Mouse (Mus musculus) cerebellum, postnatal 25 days (tissue): Measurements from ENCODE around the gene Bcl2l12.

ENCODE experiments used
- DNase-seq, 2 experiments: peaks; one replicate each; pipeline ENCODE4 v3.0.0; 2021; ENCODE audit warnings: mixed read lengths in 2 of 2

The Bcl2l12 gene

GRCm38 (mm10) chr7:44986879-44987718 lies 11.4 kb downstream of the Bcl2l12 start:
- no peak for DNase-seq

GRCm38 (mm10) chr7:44986192-44986878 lies 12.2 kb downstream of the Bcl2l12 start, which contains the start of gene Prmt1:
Prmt1 (minus strand) TSS chr7:44986568.
- DNase-seq = peak; percentile 96 to 98

DNA sequence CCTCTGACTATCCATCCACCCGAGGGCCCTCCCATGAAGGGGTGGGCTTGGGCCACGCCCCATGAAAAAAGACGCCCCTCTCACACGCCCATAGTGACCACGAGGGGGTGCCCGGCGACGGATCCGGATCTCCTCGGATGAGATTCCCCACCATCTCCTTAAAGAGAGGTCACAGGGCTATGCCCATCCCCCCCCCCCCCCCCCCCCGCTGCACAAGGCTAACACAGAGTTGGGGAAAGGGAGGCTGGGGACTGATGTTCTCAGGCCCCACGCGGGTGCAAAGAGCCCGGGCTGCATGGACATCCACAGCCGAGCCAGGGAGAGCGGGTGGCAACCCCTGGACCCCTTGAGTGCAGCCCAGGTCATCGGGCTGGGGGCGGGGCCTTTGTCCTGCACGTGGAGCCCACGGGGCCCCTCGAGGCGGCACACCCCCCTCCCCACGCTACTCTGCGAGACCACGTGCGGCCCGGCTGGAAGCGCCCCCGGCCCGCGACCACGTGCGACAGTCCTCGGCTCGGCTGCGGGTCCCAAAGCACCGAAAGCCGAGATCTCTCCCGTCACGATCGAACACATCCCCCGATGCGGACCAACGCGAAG lies 12.8 kb downstream of the Bcl2l12 start:
- peak; percentile 56 to 74 for DNase-seq

GRCm38 (mm10) chr7:44984833-44985164 lies 13.7 kb downstream of the Bcl2l12 start:
- DNase-seq = no peak

GRCm38 (mm10) chr7:44983944-44984832 lies 14.3 kb downstream of the Bcl2l12 start:
- DNase-seq = no peak

- peak; percentile 90 to 94 for DNase-seq
Observed at GRCm38 (mm10) chr7:44983085-44983484, 15.4 kb downstream of the Bcl2l12 start.

DNA sequence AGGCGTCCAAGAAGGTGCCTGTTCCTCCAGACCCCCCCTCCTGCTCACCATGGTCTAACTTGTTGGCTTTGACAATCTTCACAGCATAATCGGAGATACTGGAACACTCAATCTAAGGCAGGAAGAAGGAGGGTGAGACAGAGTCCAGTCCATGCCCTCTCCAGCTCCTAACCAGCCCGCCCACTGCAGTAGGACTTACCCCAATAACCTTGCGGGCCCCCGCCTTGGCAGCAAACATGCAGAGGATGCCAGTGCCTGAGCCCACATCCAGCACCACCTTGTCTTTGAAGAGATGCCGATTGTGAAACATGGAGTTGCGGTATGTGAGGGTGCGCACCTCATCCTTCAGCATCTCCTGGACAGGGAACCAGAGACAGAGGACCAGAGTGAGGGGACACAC lies 17.0 kb downstream of the Bcl2l12 start:
- DNase-seq = no peak

DNA sequence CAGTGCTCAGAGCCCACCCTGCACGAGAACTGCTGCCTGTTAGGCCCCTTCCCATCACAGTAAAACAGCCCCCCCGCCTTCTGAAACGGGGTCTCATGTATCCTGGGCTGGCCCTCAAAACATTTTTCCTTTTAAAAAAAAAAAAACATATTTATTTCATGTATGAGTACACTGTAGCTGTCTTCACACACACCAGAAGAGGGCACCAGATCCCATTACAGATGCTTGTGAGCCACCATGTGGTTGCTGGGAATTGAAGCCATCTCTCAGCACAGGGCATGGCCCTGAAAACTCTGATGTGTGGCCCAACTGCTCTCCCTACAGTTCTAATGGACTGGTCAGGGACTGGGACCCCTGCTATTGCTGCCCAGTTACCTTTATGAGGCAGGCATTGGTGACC lies 20.2 kb downstream of the Bcl2l12 start:
- no peak for DNase-seq

- DNase-seq = peak in 1 of 2 experiments; percentile 48
Observed at GRCm38 (mm10) chr7:44975117-44975419, 23.4 kb downstream of the Bcl2l12 start.

DNA sequence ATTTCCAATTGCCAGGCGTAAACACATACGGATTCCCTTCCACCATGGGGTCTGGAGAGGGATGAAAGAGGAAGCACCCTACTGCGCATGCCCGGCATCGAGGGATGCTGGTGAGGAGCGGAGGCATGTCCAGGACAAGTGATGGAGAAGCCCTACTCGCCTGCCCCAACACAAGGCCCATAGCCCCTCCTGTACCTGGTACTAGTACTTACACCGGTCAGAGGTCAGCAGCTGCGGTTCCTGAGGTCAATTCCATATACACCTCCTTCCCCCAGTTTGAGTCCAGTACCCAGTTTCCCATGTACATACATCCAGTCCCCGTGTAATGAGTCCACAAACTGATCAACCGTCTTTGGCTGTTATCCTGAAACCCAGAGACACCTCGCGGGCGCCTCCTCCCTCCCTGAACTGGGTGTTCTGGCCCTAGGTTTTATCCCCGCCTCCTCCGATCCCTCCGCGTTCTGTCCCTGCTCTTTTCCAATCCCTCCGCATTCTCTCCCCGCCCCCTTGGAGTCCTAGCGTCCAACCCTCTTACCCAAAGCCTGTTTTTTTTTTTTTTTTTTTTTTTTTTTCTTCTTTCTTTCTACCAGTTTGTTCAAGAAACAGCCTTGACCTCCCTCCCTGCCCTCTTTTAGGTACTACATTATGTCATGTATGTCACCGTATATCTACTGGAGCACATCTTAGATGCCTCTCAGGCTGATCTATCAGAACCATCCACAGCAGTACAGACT lies 24.0 kb downstream of the Bcl2l12 start, which contains the start of gene Cpt1c:
Gene Cpt1c (minus strand): TSS at position 469 of the 734 bp plus-strand sequence.
- peak; percentile 90 to 92 for DNase-seq

DNA sequence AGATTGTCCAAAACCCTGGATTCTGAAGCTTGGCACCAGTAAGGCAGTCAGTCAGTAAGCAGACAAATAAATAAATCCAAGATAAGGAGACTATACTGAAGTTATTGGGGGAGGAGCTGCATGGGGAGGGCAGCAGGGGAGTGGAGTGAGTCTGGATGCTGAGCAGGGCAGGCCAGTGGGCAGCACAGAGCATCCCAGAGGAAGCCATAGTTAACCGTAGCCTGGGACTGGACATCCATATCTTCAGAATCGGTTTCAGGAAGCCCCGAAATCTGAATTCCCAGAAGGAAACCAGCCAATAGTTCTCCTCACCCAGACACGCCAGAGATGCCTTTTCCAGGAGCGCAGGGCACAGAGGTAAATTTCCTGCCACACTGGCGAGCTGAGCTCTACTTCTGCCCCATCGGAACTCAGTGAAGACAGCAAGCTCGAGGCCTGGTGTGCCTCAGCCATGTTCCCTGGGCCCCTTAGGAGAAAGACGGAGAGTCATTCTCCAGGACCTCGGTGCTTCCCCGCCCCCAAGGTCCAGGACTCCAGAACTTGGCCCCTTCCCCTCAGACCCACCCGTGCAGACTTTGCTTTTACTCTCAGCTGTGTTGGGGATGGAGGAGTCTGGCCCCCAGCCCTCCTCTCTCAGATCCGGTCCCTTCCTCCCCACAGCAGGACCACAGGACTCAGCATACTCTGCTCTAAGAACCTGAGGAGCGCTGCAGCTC lies 24.9 kb downstream of the Bcl2l12 start:
- DNase-seq = peak; percentile 50 to 57

DNA sequence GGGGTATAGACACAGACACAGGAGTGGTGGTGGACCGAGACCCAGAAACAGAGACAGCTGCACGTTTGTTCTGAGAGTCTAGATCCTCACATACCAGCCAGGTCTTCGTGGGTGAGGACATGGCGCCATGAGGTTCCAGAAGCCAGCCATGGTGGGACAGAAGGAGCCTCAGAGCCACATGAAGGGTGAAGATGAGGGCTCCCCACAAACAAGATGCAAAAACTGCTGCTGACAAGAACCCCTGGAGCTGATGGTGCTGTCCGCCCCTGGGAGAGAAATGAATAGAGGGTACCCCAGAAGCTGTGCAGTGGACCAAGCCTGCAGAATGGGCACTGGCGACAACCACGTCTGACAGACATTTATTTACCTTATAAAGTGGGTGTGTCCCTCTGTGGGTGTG lies 27.4 kb downstream of the Bcl2l12 start:
- DNase-seq = no peak

- DNase-seq = peak; percentile 78 to 86
Observed at GRCm38 (mm10) chr7:44970231-44970691, 28.3 kb downstream of the Bcl2l12 start.

- DNase-seq = no peak
Observed at GRCm38 (mm10) chr7:44966638-44967037, 31.9 kb downstream of the Bcl2l12 start.

DNA sequence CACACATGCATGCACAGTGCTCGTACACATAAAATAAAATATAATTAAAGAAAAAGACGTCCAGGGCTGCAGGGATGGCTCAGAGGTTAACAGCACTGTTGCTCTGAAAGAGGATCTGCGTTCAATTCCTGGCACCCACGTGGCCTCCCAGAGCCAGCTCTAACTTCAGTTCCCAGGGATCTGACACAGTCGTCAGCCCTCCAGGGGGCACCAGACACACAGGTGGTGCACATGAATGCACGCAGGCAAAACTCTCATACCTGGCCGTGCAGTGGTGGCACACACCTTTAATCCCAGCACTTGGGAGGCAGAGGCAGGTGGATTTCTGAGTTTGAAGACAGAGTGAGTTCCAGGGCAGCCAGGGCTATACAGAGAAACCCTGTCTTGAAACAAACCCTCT lies 32.5 kb downstream of the Bcl2l12 start:
- DNase-seq = peak in 1 of 2 experiments; percentile 27

DNA sequence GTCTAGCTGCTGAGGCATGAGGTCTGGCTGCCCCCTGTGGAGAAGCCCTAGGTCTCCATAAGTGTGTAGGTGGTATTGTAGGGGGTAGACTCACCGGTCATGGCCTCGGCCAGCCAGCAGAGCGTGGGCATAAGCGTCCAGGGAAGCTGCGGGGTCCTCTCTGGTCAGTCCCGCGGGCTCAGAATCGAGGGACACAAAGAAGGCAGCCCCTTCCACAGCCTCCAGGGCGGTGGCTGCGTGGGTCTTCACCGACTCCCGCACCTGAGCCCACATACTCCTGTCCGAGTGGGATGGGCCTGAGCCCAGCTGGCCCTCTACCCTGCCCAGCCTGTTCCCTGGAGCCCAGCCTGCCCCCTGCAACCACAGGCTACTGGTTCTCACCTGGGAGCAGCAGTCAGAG lies 33.5 kb downstream of the Bcl2l12 start:
- peak in 1 of 2 experiments; percentile 12 for DNase-seq

DNA sequence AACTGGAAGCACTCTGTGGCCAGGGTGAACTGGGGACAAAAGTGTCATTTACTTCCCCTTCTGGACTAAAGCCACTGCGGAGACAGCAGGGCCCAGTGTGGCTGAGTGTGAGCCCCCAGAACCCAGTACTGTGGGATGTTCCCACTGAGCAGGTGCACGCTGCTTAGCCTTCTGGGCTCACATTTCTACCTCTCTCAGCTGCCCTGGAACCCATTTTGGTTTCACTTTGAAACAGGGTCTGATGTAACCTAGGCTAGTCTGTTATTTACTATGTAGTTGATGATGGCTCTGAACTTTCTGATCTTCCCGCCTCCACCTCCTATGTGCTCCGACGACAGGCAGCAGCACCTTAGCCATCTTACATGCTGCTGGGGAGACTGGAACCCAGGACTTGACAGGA lies 35.7 kb downstream of the Bcl2l12 start:
- DNase-seq = no peak

- no peak for DNase-seq
Observed at GRCm38 (mm10) chr7:44962337-44962736, 36.2 kb downstream of the Bcl2l12 start.

- DNase-seq = peak in 1 of 2 experiments; percentile 13
Observed at GRCm38 (mm10) chr7:44960512-44960910, 38.0 kb downstream of the Bcl2l12 start.

DNA sequence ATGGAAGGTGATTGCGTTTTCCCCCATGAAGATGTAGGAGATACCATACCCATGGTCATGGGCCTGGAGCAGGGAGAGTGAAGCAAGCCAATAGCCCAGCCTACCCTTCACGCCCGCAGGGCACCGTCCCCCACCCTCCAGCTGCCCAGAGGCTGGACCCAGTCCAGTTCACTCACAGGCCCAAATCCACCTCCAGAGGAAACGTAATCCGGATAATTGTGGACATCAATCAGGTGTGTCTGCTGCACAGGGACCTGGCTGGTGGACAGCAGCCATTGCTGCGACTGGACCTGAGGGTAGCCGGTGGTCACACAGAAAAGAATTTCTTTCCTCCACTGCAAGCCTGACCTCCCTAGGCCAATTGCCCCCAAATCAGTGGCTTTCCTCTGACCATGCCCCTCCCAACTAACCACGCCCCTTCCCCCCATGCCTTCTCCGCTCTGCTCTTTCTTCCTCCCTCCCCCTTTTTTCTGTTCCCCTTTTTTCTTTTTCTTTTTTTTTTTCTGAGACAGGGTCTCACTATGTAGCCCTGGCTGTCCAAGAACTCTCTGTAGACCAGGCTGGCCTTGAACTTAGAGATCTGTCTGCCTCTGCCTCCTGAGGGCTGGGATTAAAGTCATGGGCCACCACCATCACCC lies 38.5 kb downstream of the Bcl2l12 start:
- DNase-seq = peak in 1 of 2 experiments; percentile 15

DNA sequence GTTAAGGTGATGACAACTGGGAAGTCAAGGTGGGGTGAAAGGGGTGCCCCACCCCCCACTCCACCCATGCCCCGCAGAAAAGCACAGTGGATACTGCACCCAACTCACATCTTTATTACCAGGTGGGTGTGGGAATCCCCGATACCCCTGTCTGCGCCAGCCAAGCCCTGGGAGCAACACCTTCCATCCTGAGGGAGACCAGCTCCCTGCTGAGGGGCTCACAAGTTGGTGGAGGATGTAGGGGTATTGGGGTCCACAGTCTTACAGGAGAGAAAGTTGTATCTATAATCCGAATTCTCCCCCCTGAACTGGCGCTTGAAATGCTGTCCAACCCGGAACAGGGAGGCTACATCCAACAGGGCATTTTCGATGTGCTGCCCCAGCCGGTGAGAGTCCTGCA lies 39.2 kb downstream of the Bcl2l12 start:
- peak in 1 of 2 experiments; percentile 10 for DNase-seq
